Mouse (Mus musculus): ENCODE measurements around the gene Cldn34b2. TPM values are rescaled to one million over a fixed set of nuclear protein-coding genes. Genes with fewer than 3 reads are reported as not detected.

The Cldn34b2 gene
- polyA plus RNA-seq, 1 experiment from 2014 or later = not detected

Other genes with a start within 250 kb of the Cldn34b2 start
- gene Cldn34b1, start 238.1 kb downstream of the Cldn34b2 start, polyA plus RNA-seq (2015; fragmentation: Nextera tagmentation; extraction: Ambion mirVana) = not detected in 2 replicates
- gene Magea6, start 192.4 kb downstream of the Cldn34b2 start, polyA plus RNA-seq (2015; fragmentation: Nextera tagmentation; extraction: Ambion mirVana) = not detected in 2 replicates
- gene Magea3, start 178.9 kb downstream of the Cldn34b2 start, polyA plus RNA-seq (2015; fragmentation: Nextera tagmentation; extraction: Ambion mirVana) = not detected in 2 replicates
- not detected in 2 replicates for gene Magea8, start 132.6 kb downstream of the Cldn34b2 start, polyA plus RNA-seq (2015; fragmentation: Nextera tagmentation; extraction: Ambion mirVana)
- not detected in 2 replicates for gene Magea5, start 65.3 kb downstream of the Cldn34b2 start, polyA plus RNA-seq (2015; fragmentation: Nextera tagmentation; extraction: Ambion mirVana)
- not detected in 2 replicates for gene Magea1, start 38.6 kb downstream of the Cldn34b2 start, polyA plus RNA-seq (2015; fragmentation: Nextera tagmentation; extraction: Ambion mirVana)
- gene Magea2, start 34.7 kb downstream of the Cldn34b2 start, polyA plus RNA-seq (2015; fragmentation: Nextera tagmentation; extraction: Ambion mirVana) = not detected in 2 replicates
- gene Sat1, start 88.0 kb upstream of the Cldn34b2 start, polyA plus RNA-seq (2015; fragmentation: Nextera tagmentation; extraction: Ambion mirVana) = 790 and 828 TPM in 2 replicates
- 26.2 and 26.3 TPM in 2 replicates for gene Acot9, start 134.0 kb upstream of the Cldn34b2 start, polyA plus RNA-seq (2015; fragmentation: Nextera tagmentation; extraction: Ambion mirVana)
- gene Prdx4, start 212.3 kb upstream of the Cldn34b2 start, polyA plus RNA-seq (2015; fragmentation: Nextera tagmentation; extraction: Ambion mirVana) = 107 and 117 TPM in 2 replicates

Data from intestine, postnatal 0 days (tissue).